ENCODE assay signal across 8 mouse cellular contexts in genomic region chr7:73594492-73595139, GRCm38 (mm10). TPM values are rescaled to one million over a fixed set of nuclear protein-coding genes. Genes with fewer than 3 reads are reported as not detected.
DNase-seq lines count a peak whose midpoint lies in the region; ATAC-seq lines count a peak whose summit lies in the region.

No protein-coding gene starts in this region.

- H3K27ac ChIP-seq in forebrain, embryonic 14.5 days (ENCODE audit: low read depth, low read length), result peak overlapping the region; percentile 93
- H3K27ac ChIP-seq in intestine, embryonic 16.5 days (ENCODE audit: low read length), result peak overlapping the region; percentile 94
- peak overlapping the region; percentile 91 for H3K27ac ChIP-seq in macrophage
- peak overlapping the region; percentile 94 for H3K27ac ChIP-seq in stomach, embryonic 14.5 days (ENCODE audit: low read length)

- H3K4me2 ChIP-seq in forebrain, embryonic 14.5 days (ENCODE audit: low read length), result peak overlapping the region; percentile 62
- peak overlapping the region; percentile 66 for H3K4me2 ChIP-seq in intestine, embryonic 16.5 days (ENCODE audit: low read depth, low read length)
- peak overlapping the region; percentile 48 for H3K4me2 ChIP-seq in stomach, embryonic 14.5 days (replicated peaks; ENCODE audit: low read depth, low read length)

- peak overlapping the region; percentile 25 for H3K4me3 ChIP-seq in forebrain, embryonic 14.5 days (ENCODE audit: low read depth, low read length)
- H3K4me3 ChIP-seq in intestine, embryonic 16.5 days (ENCODE audit: low read length), result peak overlapping the region; percentile 40
- peak overlapping the region; percentile 7; the same call in 1 of the 2 replicates for H3K4me3 ChIP-seq in macrophage (ENCODE audit: inconsistent target)
- H3K4me3 ChIP-seq in stomach, embryonic 14.5 days (ENCODE audit: low read depth, low read length), result peak overlapping the region; percentile 27

- WGBS in forebrain, embryonic 14.5 days, result under 1% methylated on average over 14 of the region's 14 CpGs
- WGBS in intestine, embryonic 16.5 days, result 2% methylated on average over 14 of the region's 14 CpGs
- 2% methylated on average over 14 of the region's 14 CpGs for WGBS in macrophage (ENCODE audit: missing documents)
- under 1% methylated on average over 14 of the region's 14 CpGs for WGBS in stomach, embryonic 14.5 days

- H3K9me3 ChIP-seq in forebrain, embryonic 14.5 days (replicated peaks; ENCODE audit: control insufficient read depth, low read length), result no peaks in the 10 kb centered on the region
- H3K9me3 ChIP-seq in intestine, embryonic 16.5 days (ENCODE audit: control insufficient read depth, low read length), result no peaks in the 10 kb centered on the region
- peaks cover under 1% of the 10 kb centered on the region; the same call in 1 of the 2 replicates for H3K9me3 ChIP-seq in stomach, embryonic 14.5 days (ENCODE audit: control insufficient read depth, low read depth, low read length)

- DNase-seq in cerebellum, adult 8-10 months, result peak; percentile 38
- peak; percentile 80 for DNase-seq in MN1 (ENCODE audit: low spot score)
- DNase-seq in forebrain, embryonic 14.5 days (ENCODE audit: low spot score), result peak; percentile 72
- DNase-seq in ovary, adult 18-20 months (ENCODE audit: low spot score), result no peak

- H3K79me2 ChIP-seq in macrophage (ENCODE audit: inconsistent target), result no peaks in the 10 kb centered on the region

- H3K27me3 ChIP-seq in forebrain, embryonic 14.5 days (replicated peaks; ENCODE audit: control insufficient read depth, insufficient read depth, low read length), result no peaks in the 10 kb centered on the region
- no peaks in the 10 kb centered on the region for H3K27me3 ChIP-seq in intestine, embryonic 16.5 days (replicated peaks; ENCODE audit: control insufficient read depth, insufficient read depth, low read length)
- H3K27me3 ChIP-seq in stomach, embryonic 14.5 days (ENCODE audit: control insufficient read depth, insufficient read depth, low read length), result no peaks in the 10 kb centered on the region

- peaks cover 28% of the 10 kb centered on the region for H3K4me1 ChIP-seq in forebrain, embryonic 14.5 days (ENCODE audit: control insufficient read depth, insufficient read depth, low read length)
- peaks cover 29% of the 10 kb centered on the region for H3K4me1 ChIP-seq in intestine, embryonic 16.5 days (ENCODE audit: control insufficient read depth, insufficient read depth, low read length)
- peaks cover 27% of the 10 kb centered on the region for H3K4me1 ChIP-seq in stomach, embryonic 14.5 days (ENCODE audit: control insufficient read depth, insufficient read depth, low read length)

- H3K36me3 ChIP-seq in forebrain, embryonic 14.5 days (ENCODE audit: control insufficient read depth, insufficient read depth, low read length), result no peaks in the 10 kb centered on the region
- no peaks in the 10 kb centered on the region for H3K36me3 ChIP-seq in intestine, embryonic 16.5 days (ENCODE audit: control insufficient read depth, insufficient read depth, low read length)
- no peaks in the 10 kb centered on the region for H3K36me3 ChIP-seq in macrophage (ENCODE audit: inconsistent target)
- no peaks in the 10 kb centered on the region for H3K36me3 ChIP-seq in stomach, embryonic 14.5 days (ENCODE audit: control insufficient read depth, insufficient read depth, low read length)

- H3K9ac ChIP-seq in forebrain, embryonic 14.5 days (ENCODE audit: low read length), result peak overlapping the region; percentile 65
- H3K9ac ChIP-seq in intestine, embryonic 16.5 days (ENCODE audit: low read depth, low read length), result peak overlapping the region; percentile 64
- H3K9ac ChIP-seq in stomach, embryonic 14.5 days (replicated peaks; ENCODE audit: low read depth, low read length), result 0 out of 2 replicates have a peak overlapping the region, but pooled peaks have one; percentile 15

- no peak for ATAC-seq in cerebellum, adult (ENCODE audit: insufficient number of reproducible peaks, low FRiP score, low TSS enrichment)
- peak; percentile 47 for ATAC-seq in forebrain, embryonic 14.5 days
- ATAC-seq in intestine, embryonic 16.5 days, result no peak
- no peak for ATAC-seq in stomach, embryonic 14.5 days (ENCODE audit: insufficient number of reproducible peaks, insufficient read depth, low FRiP score, low read depth)

RNA-seq across cellular contexts. Expression of gene Chd2, which starts 53.0 kb away (rescaled TPM):
- 40.2 and 43.4 TPM in 2 replicates for polyA plus RNA-seq in forebrain, embryonic 14.5 days (2014; fragmentation: Nextera tagmentation; extraction: Ambion mirVana)
- polyA plus RNA-seq in intestine, embryonic 16.5 days (2015; fragmentation: Nextera tagmentation; extraction: Ambion mirVana), result 40.1 and 41.1 TPM in 2 replicates
- 100 to 1,000 TPM; 403 to 732 (median 510) TPM for total RNA-seq in macrophage (2018; cell fraction: chromatin; rRNA removed)
- total RNA-seq in macrophage (2018; cell fraction: cytosol; rRNA removed), result 10 to 100 TPM; 21.1 to 41.7 (median 26.6) TPM
- total RNA-seq in macrophage (2018; cell fraction: nucleus; rRNA removed), result 100 to 1,000 TPM; 110 to 331 (median 224) TPM
- 11.4 to 34.5 TPM (median 15.8 TPM) in 3 replicates for polyA plus RNA-seq in macrophage (2018)
- polyA plus RNA-seq in stomach, embryonic 14.5 days (2014; fragmentation: Nextera tagmentation; extraction: Ambion mirVana), result 71.0 and 77.2 TPM in 2 replicates

Comparison
In these comparisons a context has a peak if more than half of its experiments do, and no peak if none do; other contexts are left out.
1. H3K9ac ChIP-seq: peak in every context shown above with its lines; median percentile 65 in forebrain, embryonic 14.5 days; 64 in intestine, embryonic 16.5 days; 15 in stomach, embryonic 14.5 days.